Mouse (Mus musculus) heart, postnatal 0 days (tissue): ENCODE data around the gene Gfpt2.

Experiments
- CTCF ChIP-seq: IDR thresholded peaks from 2 replicates; pipeline ENCODE4 v1.5.1; 2016; ENCODE audit warnings: antibody characterized with exemption, control low read depth, low read depth
- EP300 ChIP-seq: IDR thresholded peaks from 2 replicates; pipeline ENCODE4 v1.6.1; 2016; ENCODE audit warnings: antibody characterized with exemption, low read depth

GRCm38 (mm10) chr11:49761130-49761529, 32.8 kb upstream of the Gfpt2 start:
- no peak for TF ChIP-seq EP300
- no peak for TF ChIP-seq CTCF
